Mouse (Mus musculus) brain, embryonic 14.5 days (tissue): Measurements from ENCODE around the gene Zfp51. TPM values are rescaled to one million over a fixed set of nuclear protein-coding genes. Genes with fewer than 3 reads are reported as not detected.
"Not testable (repeated sequence)": the region's sequence is repeated elsewhere in the genome, so short reads cannot be mapped to it uniquely, and the experiment has no call there.

Experiments used
- DNase-seq: peaks from one replicate; pipeline ENCODE4 v3.0.0-alpha.2; 2011; ENCODE audit warnings: low read depth
- CTCF ChIP-seq: fragments of 200-500 bp; IDR thresholded peaks from 2 replicates; pipeline ENCODE4 v1.5.1; 2012; ENCODE audit warnings: inconsistent platforms, mild to moderate bottlenecking, moderate library complexity, borderline replicate concordance; ENCODE audit not compliant: insufficient read depth, insufficient read length; ENCODE audit errors: extremely low read depth
- POLR2A ChIP-seq: fragments of 200-500 bp; IDR thresholded peaks from 2 replicates; pipeline ENCODE4 v1.6.1; 2012; ENCODE audit warnings: mild to moderate bottlenecking, inconsistent platforms, borderline replicate concordance; ENCODE audit not compliant: poor library complexity, insufficient read depth, insufficient read length, severe bottlenecking; ENCODE audit errors: extremely low read depth
- polyA plus RNA-seq: library from polyadenylated mRNA; depleted of rRNA; stranded (reverse); fragments of >200 nt; gene quantifications from 2 replicates; pipeline ENCODE4 v1.2.3, GENCODE M21; 2012; rRNA removed

Gene Zfp51
- 5.3 and 6.1 TPM in 2 replicates for polyA plus RNA-seq

- TF ChIP-seq CTCF = no peak
- peak; percentile 22; the same call in 1 of the 2 replicates for TF ChIP-seq POLR2A
- peak; percentile 95 for DNase-seq
These were observed at the start of gene Zfp51 for GRCm38 (mm10) chr17:21450138-21450704. Gene Zfp51 (plus strand): TSS chr17:21450374.

DNA sequence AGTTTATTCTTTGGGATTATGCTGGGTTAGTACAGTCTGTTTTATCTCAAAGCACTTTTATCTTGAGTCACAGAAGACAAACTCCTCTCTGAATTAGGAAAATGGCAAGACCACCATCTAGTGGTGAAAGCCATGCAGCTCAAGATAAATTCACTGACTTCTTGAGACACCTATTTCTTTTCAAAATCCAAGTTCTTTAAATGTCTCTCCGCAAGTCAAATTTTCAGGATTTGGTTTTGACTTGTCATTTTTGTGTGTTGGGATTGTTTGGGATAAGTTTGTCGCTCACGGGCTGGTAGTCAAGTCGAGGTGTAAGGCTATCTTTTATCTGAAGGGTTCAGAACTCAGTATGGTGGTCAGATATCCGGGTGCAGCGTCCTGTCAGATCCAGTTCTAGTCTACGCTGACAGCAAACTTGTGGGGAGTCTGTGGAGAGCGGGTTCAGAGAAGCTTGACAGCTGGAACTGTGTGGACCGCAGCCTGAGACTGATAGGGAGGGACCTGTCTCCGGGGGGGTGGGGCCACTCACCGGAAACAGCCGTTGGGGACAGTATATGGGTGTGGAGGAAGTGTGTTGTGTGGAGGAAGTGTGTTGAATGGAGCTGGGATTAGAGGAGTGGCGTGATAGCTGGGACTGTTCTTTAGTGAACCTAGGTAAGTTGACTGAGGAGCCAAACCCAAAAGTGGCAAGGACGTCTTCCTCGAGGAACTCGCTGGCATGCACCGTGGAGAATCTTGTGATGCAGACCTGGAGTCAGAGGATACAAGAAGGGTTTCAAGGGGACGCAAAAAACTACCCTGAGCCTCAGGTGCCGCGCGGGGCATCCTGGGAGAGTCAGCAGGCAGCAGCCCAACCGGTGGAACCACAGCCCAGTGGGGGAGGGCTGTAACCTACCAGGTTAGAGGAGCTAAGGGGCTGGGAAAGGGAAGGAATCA lies 27.2 kb upstream of the Zfp51 start, which contains the start of gene Zfp54:
Gene Zfp54 (plus strand): TSS at position 564 of the 936 bp plus-strand sequence.
- TF ChIP-seq CTCF (peak; percentile 54; the same call in 1 of the 2 replicates), POLR2A (no peak)
- peak; percentile 82 for DNase-seq

DNA sequence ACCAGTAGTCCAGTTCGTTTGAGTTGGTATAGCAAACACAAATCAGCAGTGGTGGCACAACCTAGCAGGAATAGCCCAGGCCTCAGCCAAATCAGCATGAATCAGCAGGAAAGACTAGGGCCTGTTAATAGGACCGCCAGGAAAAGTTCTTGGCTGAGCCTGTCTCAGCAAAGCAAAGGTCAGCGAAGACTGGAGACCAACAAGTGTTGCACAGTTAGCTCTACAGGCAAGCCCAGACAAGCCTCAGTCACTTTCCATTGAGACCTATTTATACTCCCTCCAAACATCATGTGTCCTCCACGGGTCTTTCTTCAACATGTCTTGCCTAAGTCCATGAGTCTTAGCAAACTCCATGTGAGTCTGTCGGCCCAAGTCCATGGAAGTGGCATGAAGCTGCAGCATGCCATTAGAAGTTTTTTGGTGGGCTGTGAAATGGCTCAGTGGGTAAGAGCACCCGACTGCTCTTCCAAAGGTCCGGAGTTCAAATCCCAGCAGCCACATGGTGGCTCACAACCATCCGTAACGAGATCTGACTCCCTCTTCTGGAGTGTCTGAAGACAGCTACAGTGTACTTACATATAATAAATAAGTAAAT lies 11.3 kb upstream of the Zfp51 start:
- DNase-seq = not testable (repeated sequence)

GRCm38 (mm10) chr17:21449669-21450068 lies 505 bp upstream of the Zfp51 start:
- TF ChIP-seq CTCF (peak; percentile 71; the same call in 1 of the 2 replicates), POLR2A (no peak)
- peak; percentile 91 for DNase-seq

DNA sequence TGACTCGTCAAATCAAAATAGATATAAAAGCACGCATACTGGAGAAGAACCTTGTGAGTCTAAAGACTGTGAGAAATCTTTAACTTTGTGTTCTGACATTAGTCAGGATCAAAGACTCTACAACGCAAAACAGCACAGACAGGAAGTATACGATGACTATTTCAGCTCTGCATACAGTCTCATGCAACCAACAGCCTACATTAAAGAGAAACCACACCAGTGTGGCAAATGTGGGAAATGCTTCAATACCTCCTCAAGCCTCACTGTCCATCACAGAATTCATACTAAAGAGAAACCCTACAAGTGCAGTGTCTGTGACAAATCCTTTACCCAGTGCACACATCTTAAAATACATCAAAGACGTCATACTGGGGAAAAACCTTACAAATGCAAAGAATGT lies 13.4 kb downstream of the Zfp51 start:
- DNase-seq = no peak
- no peak for TF ChIP-seq CTCF
- no peak for TF ChIP-seq POLR2A

GRCm38 (mm10) chr17:21472032-21472652 lies 22.0 kb downstream of the Zfp51 start:
- no peak for DNase-seq

DNA sequence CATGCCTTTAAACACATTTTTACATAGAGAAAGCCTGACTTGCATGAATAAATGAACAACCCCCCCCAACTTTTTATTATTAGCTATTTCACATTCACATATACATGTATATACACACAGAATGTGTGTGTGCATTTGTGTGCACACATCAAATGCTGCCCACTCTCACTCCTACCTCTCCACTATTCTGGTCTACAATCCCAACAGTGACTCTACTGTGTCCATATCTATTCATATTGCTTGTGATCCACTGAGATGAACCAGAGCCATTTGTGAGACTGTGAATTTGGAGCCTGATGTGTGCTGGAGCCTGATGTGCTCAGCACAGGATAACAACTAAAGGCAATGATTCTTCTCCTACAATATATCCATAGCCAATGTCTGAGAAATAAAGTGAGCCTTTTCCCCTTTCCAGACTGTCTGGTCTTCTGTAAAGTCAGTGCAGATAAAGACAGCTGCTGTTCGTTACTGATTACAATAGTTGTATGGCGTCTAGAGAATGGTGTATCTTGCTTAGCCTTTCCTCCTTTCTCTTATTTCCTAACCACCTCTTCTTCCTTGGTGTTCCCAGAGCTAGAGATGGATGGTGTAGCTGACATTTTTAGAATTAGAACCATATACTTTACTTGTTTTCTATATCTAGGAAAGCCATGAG lies 22.6 kb downstream of the Zfp51 start:
- TF ChIP-seq CTCF = no peak
- no peak for TF ChIP-seq POLR2A
- no peak for DNase-seq

More at GRCm38 (mm10) chr17:21472032-21472652, 22.0 kb downstream of the Zfp51 start:
- TF ChIP-seq POLR2A (no peak), CTCF (no peak)

- TF ChIP-seq POLR2A = no peak
- no peak for TF ChIP-seq CTCF
These were observed 23.4 kb downstream of the Zfp51 start for GRCm38 (mm10) chr17:21473362-21474190.

DNA sequence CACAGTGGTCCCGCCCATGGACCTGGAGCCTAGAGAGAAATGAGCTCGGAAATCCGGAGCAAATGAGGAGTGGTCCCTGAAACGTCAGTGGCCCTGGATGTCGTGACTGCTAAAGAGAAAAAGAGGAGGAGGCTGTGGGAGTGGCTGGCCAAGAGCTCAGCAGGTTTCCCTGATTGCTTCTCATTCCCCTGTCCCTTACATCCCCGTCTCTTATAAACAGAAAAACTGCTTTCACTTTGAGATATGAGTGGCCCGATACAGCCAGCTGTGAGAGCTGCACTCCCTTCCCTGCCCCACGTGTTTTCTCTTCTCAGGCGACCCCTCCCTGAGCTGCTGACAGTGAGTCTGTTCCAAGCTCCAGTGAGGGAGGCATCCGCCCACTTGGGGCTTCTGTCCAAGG lies 24.6 kb downstream of the Zfp51 start:
- not testable (repeated sequence) for DNase-seq

More at GRCm38 (mm10) chr17:21473362-21474190, 23.4 kb downstream of the Zfp51 start:
- DNase-seq = peak; percentile 31

DNA sequence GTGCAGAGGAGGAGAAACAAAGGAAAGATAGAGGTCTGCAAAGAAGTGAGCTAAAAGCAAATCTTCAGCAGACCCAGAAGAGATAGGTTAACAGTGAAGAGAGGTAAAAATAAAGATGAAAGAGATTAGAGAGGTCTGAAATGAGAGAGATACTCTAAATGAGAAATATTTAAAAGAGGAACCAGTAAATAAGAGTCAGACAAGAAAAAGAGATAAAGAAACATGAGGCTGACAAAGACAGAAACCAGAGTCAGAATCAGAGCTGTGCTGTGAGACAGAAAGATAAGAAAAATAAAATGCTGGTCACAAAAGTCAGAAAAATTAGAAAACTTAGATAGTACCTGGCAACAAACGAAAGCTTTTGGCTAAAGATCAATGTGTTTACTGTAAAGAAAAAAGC lies 25.1 kb downstream of the Zfp51 start:
- DNase-seq = not testable (repeated sequence)

- not testable (repeated sequence) for DNase-seq
These were observed 26.2 kb downstream of the Zfp51 start for GRCm38 (mm10) chr17:21476351-21476750.

DNA sequence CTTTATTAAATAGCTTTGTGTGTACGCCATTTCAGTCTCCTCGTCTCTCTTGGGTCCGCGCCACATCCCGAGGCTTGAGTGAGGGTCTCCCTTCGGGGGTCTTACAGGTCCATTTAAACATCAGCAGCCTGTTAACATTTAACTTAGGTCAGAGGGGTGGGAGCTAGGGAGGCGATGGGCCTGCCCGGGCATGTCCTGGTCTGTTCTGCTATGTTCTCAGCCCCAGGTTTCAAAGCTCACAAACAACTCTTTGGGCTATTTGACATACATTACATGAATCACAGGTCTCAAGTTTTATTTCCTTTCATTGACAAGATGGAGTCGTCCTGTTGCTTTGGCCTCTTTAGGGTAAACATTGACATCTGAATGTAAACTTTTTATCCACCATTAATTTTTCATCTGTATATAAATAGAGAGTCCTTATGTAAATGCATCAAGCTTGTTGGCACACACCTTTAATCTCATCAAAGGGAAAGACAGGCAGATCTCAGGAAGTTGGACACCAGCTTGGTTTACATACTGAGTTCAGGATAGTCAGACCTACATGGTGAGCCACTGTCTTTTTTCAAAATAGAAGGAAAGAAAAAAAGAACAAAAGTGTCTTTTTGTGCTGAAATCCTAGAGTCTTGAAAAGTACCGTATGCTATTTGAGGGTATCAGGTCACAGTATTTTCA lies 28.1 kb downstream of the Zfp51 start:
- not testable (repeated sequence) for DNase-seq
